Mouse (Mus musculus) midbrain, embryonic 10.5 days (tissue): ENCODE data around the gene Trp73. TPM values are rescaled to one million over a fixed set of nuclear protein-coding genes. Genes with fewer than 3 reads are reported as not detected.

Experiments used
- DNase-seq: peaks from one replicate; pipeline ENCODE4 v3.0.0-alpha.2; 2017; ENCODE audit warnings: low spot score
- H3K27ac ChIP-seq: fragments of 300-500 bp; sonication (generic); replicated peaks from 2 replicates; pipeline ENCODE4 v1.5.1; 2016; ENCODE audit warnings: mild to moderate bottlenecking
- H3K27me3 ChIP-seq: fragments of 300-500 bp; sonication (generic); 2 replicates; pipeline ENCODE4 v1.6.1; 2016; ENCODE audit warnings: low read depth, mild to moderate bottlenecking; ENCODE audit not compliant: poor library complexity, severe bottlenecking
- H3K36me3 ChIP-seq: fragments of 300-500 bp; sonication (generic); 2 replicates; pipeline ENCODE4 v1.6.1; 2016; ENCODE audit warnings: mild to moderate bottlenecking, moderate library complexity
- H3K4me1 ChIP-seq: fragments of 300-500 bp; sonication (generic); 2 replicates; pipeline ENCODE4 v1.6.1; 2016
- H3K4me3 ChIP-seq: fragments of 300-500 bp; sonication (generic); 2 replicates; pipeline ENCODE4 v1.5.1; 2016; ENCODE audit warnings: mild to moderate bottlenecking, moderate library complexity
- H3K9me3 ChIP-seq: fragments of 300-500 bp; sonication (generic); replicated peaks from 2 replicates; pipeline ENCODE4 v1.6.1; 2016; ENCODE audit warnings: mild to moderate bottlenecking
- WGBS: fragments of 180-500 bp; shearing (Covaris S2); methylation state at CpG from one replicate; pipeline ENCODE4 v1.1.7; 2016; 5-methylcytosine and 5-hydroxymethylcytosine counted together
- polyA plus RNA-seq: library from polyadenylated mRNA; unstranded; fragments of >200 nt; fragmentation: Nextera tagmentation; extraction: Ambion mirVana; gene quantifications from 2 replicates; pipeline ENCODE4 v1.2.1, GENCODE M21; 2016

Gene Trp73
- polyA plus RNA-seq, 1 experiment from 2014 or later = 0.36 TPM

DNA sequence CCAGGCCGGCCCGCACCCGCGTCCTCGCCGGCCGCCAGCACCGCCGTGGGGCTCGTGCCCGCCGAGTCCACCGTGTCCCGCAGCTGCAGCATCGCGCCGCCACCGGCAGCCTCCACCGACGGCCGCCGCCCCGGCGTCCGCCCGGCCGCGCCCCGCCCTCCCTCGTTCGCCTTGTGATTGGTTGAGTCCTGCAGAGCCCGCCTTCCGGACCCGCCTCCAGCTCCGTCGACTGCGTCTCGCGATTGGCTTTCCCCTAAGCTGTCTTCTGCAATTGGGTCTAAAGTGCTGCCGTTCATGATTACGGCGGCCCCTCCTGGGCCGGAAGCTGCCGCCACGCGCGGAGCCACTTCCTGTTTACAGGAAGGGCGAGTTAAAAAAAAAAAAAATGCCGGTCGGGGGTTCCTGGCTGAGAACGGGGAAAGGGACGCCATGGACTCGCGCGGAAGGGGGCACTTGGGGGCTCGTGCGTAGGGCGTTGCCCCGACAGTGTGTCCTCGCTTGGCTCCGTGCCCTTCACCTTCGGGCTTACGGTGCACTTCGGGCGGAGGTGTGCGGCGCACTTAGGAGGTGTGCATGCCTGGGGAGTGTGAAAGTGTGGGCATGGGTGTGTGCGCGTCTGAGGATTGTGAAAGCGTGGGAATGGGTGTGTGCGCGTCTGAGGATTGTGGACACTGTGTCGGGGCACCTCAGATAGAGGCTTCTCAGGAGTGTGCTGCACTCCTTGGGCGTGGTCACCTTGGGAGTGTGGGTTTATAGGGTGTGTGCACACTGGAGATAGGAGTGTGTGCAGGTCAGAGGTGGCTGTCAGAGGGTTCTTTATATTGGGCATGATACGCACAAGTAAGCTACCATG is 20.8 kb upstream of the Trp73 start, which contains the start of gene Tprgl:
TSS of gene Tprgl (minus strand) at position 129 of the 853 bp plus-strand sequence.
- 1% methylated on average over 75 of the region's 75 CpGs for WGBS
- H3K36me3 ChIP-seq = peaks cover 31% of the 10 kb centered on the region
- no peaks in the 10 kb centered on the region for H3K27me3 ChIP-seq
- peak within 1 kb of the TSS; percentile 85 for H3K27ac ChIP-seq
- no peaks in the 10 kb centered on the region for H3K9me3 ChIP-seq
- peak within 1 kb of the TSS; percentile 94 for H3K4me3 ChIP-seq
- DNase-seq = peak; percentile 98
- H3K4me1 ChIP-seq = peaks cover 28% of the 10 kb centered on the region

DNA sequence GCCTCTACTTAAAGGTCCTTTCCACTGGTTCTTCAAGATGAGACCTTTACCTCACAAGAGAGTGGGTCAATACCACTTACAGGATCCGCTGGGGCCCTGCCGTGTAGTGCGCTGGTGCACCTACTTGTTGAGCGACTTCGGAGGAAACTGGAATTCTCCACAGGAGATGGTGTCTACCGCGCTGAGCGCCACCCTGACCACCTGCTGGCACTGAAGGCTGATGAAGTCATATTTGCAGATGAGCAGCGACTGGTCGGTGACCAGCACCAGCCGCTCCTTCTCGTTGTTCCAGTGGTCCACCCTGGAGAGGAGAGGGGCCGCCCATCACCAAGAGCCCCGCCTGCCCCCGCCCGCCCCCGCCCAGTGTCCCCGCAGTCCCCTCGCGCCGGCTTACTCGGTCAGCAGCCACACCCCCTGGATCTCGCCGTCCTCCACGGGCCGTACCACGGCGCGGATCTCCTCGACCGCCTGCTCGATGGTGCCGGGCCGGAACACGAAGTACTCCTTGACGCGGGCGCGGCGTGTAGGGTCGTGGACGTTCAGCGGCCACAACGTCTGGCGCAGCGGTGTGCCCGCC is 20.0 kb upstream of the Trp73 start:
- peaks cover 35% of the 10 kb centered on the region for H3K4me1 ChIP-seq
- no peaks in the 10 kb centered on the region for H3K9me3 ChIP-seq
- peak overlapping the region; percentile 94 for H3K4me3 ChIP-seq
- 3% methylated on average over 47 of the region's 47 CpGs for WGBS
- peaks cover 38% of the 10 kb centered on the region for H3K36me3 ChIP-seq
- peak overlapping the region; percentile 85 for H3K27ac ChIP-seq
- H3K27me3 ChIP-seq = no peaks in the 10 kb centered on the region
- DNase-seq = no peak

DNA sequence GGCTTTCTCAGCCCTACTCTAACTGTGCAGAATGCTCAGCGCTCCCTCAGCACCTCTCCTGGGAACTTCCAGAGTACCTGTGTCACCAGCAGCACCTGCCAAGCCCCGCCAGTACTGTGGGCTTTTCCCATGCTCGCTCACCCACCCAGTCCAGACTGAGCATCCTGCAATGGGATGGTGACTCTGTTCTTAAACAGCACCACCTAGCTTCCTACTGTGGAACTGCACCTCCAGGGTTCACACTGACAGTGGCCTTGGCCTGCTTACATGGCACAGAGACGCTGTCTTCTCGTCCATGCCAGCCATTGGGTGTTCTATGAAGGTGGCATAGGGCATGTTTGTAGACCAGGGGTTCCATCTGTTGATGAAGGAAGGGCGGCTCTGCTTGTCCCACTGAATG is 19.0 kb upstream of the Trp73 start:
- Histone ChIP-seq H3K27me3 (0 out of 2 replicates have a peak, but pooled peaks cover 3% of the 10 kb centered on the region), H3K27ac (no peak overlapping the region), H3K4me3 (peak overlapping the region; percentile 94; the same call in 1 of the 2 replicates), H3K9me3 (no peaks in the 10 kb centered on the region), H3K4me1 (peaks cover 45% of the 10 kb centered on the region), H3K36me3 (peaks cover 49% of the 10 kb centered on the region)
- peak; percentile 85 for DNase-seq
- WGBS = 19% methylated on average over 6 of the region's 6 CpGs

DNA sequence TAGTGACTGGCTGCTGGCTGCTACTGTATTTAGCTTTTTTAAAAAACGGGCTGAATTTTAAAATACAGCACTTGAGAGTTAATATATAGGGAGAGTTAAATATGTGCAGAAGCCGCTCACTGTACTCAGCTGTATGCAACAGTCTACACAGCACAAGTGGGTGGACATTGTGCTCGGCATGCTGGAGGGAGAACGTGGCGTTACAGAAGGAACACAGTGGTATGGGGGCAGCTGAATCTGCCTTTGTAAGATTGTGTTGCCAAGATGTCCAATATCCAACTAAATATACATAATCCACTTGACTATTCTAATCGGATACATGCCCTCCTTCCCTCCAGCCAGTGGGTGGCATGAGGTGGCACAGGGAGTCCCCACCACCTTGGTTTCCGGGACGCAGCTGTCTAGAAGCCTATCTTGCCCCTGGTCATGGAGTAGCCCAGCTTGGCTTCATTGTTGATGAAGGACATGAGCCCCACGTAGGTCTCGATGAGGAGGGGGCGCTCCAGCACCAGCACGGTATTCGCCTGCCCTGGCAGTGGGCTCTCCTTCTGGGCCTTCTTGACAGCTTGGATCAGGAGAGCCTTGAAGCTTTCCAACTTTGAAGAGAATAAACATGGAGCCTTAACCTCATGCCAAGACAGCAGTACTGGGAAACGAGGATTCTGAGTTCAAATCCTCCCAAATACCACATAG is 18.1 kb upstream of the Trp73 start:
- no peak overlapping the region for H3K27ac ChIP-seq
- WGBS = 94% methylated on average over 14 of the region's 14 CpGs
- H3K27me3 ChIP-seq = 0 out of 2 replicates have a peak, but pooled peaks cover 3% of the 10 kb centered on the region
- peaks cover 55% of the 10 kb centered on the region for H3K36me3 ChIP-seq
- no peak for DNase-seq
- no peak overlapping the region for H3K4me3 ChIP-seq
- H3K4me1 ChIP-seq = peaks cover 46% of the 10 kb centered on the region
- no peaks in the 10 kb centered on the region for H3K9me3 ChIP-seq

DNA sequence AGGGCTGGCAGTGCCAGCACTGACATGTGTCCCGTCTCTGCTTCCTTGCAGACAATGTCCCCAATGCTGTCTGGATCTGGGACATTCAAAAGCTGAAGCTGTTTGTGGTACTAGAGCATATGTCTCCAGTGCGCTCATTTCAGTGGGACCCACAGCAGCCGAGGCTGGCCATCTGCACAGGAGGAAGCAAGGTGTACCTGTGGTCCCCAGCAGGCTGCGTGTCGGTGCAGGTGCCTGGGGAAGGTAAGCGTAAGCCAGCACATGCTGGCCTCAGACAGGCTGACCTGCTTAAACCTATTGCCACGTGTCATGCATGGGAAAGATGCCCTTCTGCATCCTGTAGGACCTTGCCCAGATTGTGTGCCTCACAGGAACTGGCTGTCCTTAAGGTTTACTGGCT is 16.0 kb upstream of the Trp73 start:
- 0 out of 2 replicates have a peak, but pooled peaks cover 3% of the 10 kb centered on the region for H3K27me3 ChIP-seq
- no peaks in the 10 kb centered on the region for H3K9me3 ChIP-seq
- no peak overlapping the region for H3K4me3 ChIP-seq
- no peak overlapping the region for H3K27ac ChIP-seq
- H3K36me3 ChIP-seq = peaks cover 76% of the 10 kb centered on the region
- H3K4me1 ChIP-seq = peaks cover 40% of the 10 kb centered on the region
- no peak for DNase-seq
- WGBS = 87% methylated on average over 7 of the region's 7 CpGs

DNA sequence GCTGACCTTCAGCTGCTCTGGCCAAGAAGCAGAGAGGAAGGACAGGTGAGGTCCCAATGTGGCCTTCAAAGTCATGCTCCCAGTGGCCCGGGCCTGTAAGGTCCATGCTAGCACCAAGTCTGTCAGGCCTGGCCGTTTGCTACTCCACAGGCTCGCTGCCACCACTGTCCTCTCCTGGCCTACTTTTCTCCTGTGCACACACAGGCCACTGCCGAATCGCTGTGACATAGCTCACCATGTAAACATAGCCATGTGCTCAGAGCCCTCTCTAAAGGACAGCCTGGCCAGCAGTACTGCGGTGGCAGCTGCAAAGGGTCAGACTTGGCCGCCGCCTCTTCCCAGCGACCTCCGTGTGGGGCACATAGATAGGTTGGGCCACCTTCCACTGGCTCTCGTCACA is 14.1 kb upstream of the Trp73 start:
- Histone ChIP-seq H3K4me1 (peaks cover 24% of the 10 kb centered on the region), H3K27me3 (0 out of 2 replicates have a peak, but pooled peaks cover 3% of the 10 kb centered on the region)

DNA sequence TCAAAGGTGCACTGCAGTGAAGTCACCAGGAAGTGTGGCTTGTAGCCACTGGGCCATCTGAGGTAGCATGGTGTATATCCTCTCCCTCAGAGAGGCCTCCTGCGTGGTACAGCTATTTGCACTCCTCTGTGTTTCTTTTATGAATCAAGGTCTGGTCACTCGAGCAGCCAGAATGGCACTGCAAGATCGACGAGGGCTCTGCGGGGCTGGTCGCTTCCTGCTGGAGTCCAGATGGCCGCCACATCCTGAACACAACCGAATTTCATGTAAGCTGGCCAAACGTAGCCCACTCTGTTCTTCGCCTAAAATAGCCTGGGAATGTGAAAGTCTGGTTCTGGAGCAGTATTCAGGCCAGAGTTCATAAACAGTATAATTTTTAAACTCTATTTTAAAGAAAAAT is 6.3 kb upstream of the Trp73 start:
- DNase-seq = no peak
- H3K27me3 ChIP-seq = peaks cover 21% of the 10 kb centered on the region
- H3K9me3 ChIP-seq = no peaks in the 10 kb centered on the region
- H3K27ac ChIP-seq = no peak overlapping the region
- H3K4me1 ChIP-seq = peaks cover 17% of the 10 kb centered on the region
- 91% methylated on average over 10 of the region's 10 CpGs for WGBS
- peaks cover 57% of the 10 kb centered on the region for H3K36me3 ChIP-seq
- no peak overlapping the region for H3K4me3 ChIP-seq

More for the DNA sequence above, 14.1 kb upstream of the Trp73 start:
- H3K27ac ChIP-seq = no peak overlapping the region
- WGBS = 67% methylated on average over 11 of the region's 11 CpGs
- peaks cover 95% of the 10 kb centered on the region for H3K36me3 ChIP-seq
- DNase-seq = no peak
- no peaks in the 10 kb centered on the region for H3K9me3 ChIP-seq
- H3K4me3 ChIP-seq = no peak overlapping the region

DNA sequence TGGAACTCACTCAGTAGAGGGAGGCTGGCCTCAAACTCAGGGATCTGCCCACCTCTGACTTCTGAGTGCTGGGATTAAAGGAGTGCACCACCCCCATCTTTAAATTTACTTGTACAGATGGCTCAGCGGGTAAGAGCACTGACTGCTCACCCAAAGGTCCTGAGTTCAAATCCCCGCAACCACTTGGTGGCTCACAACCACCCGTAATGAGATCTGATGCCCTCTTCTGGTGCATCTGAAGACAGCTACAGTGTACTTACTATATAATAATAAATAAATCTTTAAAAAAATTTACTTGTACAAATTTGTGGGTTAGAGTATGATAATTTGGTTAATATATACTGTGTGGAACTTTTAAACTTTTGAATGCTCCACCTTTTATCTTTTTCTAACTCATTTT is 4.7 kb upstream of the Trp73 start:
- Histone ChIP-seq H3K27me3 (peaks cover 37% of the 10 kb centered on the region), H3K27ac (no peak overlapping the region), H3K4me3 (no peak overlapping the region), H3K36me3 (peaks cover 41% of the 10 kb centered on the region), H3K4me1 (peaks cover 34% of the 10 kb centered on the region), H3K9me3 (no peaks in the 10 kb centered on the region)
- 86% methylated on average over 3 of the region's 3 CpGs for WGBS
- no peak for DNase-seq

DNA sequence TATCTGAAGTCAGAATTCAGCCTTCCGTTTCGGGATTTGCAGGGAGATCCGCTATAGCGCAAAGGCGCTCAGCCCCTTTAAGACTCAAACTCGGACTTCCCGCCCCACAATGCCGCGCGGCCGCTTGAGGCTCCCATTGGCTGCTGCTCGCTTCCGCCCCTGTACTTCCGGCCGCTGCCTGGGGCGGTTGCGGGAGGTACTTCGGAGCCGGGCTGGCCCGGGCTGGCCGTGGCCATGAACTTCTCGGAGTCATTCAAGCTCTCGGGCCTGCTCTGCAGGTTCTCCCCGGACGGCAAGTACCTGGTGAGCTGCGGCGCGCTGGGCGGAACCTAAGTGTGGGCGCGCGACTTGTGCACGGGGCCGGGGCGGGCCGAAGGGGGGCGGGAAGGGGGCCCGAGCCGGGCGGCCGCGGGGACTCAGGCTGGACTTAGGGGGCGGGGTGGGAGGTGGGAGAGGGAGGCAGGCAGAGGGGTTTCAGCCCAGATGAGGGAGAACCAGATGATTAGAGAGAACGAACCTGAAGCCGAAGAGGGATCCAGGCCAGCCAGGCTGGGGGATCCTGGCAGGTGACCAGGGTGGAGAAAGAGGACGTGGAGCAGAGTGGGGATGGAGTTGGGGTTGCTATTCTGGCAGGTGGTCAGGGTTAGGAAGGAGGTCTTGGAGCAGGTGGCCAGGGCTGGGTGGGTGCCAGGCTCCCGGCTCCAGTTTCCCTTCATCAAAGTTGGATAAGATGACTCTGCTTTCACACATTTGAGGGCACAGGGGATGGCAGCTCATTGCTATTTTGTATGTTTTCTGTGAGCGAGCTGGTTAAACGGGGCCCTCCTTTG is 2.4 kb upstream of the Trp73 start, which contains the start of gene Wrap73:
TSS of gene Wrap73 (plus strand) at position 162 of the 830 bp plus-strand sequence.
- DNase-seq = peak; percentile 94
- Histone ChIP-seq H3K9me3 (no peaks in the 10 kb centered on the region), H3K27me3 (peaks cover 60% of the 10 kb centered on the region), H3K4me3 (peak within 1 kb of the TSS; percentile 88), H3K36me3 (peaks cover 18% of the 10 kb centered on the region), H3K4me1 (peaks cover 40% of the 10 kb centered on the region), H3K27ac (peak within 1 kb of the TSS; percentile 90)
- 3% methylated on average over 49 of the region's 49 CpGs for WGBS

DNA sequence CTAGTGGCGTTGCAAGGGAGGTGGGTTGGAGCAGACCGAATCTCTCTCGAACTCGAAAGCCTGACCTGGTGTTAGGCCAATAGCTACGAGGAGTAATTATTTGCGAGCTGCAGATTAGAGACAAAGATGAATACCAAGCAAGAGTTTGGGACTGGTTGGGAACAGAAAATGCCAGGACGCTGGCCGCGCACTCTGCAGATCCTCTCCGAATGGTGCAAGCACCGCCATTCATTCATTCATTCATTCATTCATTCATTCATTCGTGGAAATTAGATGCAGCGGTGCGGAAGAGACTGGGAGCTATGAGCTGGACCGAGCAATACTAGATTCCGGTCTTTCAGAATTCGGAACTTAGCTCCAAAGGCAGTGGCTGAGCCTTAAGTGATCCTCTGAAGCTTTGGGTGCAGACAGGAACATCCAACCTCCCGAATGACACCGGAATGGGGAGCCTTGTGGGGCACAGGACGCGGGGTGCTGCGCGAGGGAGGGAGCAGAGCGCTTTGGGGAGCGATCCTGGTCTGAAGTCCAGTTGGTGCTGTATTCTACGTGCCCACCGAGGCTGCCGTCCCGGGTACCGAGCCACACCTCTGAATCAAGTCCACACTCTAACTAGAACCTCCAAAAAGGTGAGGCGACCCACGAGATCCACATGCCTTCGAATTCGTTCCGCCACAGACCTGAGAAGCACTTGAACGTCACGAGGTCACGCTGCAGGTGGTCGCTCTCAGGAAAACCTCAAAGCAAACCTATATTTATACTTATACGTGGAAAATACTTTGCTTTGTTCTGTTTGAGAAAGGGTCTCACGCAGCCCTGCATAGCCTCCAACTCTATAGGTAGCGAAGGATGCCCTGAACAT is 1.2 kb upstream of the Trp73 start:
- no peak overlapping the region for H3K27ac ChIP-seq
- H3K4me3 ChIP-seq = peak overlapping the region; percentile 88
- DNase-seq = peak; percentile 48
- peaks cover 72% of the 10 kb centered on the region for H3K27me3 ChIP-seq
- peaks cover 6% of the 10 kb centered on the region for H3K36me3 ChIP-seq
- no peaks in the 10 kb centered on the region for H3K9me3 ChIP-seq
- H3K4me1 ChIP-seq = peaks cover 40% of the 10 kb centered on the region
- 2% methylated on average over 42 of the region's 42 CpGs for WGBS

DNA sequence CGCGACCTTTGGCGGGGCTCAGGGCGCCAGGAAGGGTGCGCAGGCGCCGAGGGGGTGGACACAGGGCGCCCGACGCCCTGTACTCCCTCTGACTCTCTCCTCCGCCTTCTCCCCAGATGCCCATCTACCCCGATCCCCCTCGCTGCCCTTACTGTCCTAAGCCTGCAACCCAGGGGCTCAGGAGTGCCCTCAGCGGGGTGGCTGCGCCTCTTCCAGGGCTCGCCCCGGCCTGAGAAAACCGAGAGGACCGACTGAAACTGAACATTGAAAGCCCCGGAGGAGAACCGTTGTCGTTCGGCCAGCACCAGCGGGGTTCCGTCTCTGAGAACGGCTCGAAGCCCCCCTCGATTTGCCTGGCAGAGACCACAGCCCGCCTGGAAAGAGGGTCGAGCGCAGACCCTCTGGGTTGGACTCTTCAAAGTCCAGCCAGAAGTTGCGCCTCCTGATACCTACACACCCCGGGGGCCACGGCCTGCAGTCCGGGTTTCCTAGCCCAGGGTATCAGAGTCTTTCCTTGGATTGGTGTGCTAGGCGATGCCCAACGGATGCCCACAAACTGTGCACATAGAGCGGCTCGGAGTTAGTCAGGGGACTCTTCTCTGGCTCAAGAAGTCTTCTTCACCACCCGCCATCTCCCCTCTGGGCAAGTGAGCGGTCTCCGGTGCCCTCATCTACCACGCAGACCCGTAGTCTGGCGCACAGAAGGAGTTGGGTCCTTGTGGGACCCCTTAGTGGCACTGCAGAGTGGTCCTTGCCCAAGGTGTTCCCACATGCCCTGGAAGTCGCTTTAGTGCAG is 403 bp upstream of the Trp73 start:
- Histone ChIP-seq H3K27me3 (peaks cover 80% of the 10 kb centered on the region), H3K4me3 (peak overlapping the region; percentile 63), H3K4me1 (peaks cover 40% of the 10 kb centered on the region), H3K27ac (peak overlapping the region; percentile 72), H3K9me3 (no peaks in the 10 kb centered on the region), H3K36me3 (peaks cover 3% of the 10 kb centered on the region; the same call in 1 of the 2 replicates)
- DNase-seq = peak; percentile 59
- 3% methylated on average over 46 of the region's 46 CpGs for WGBS
